ENCODE assay signal across 14 mouse cellular contexts in genomic region chr17:5001531-5002131, GRCm38 (mm10). TPM values are rescaled to one million over a fixed set of nuclear protein-coding genes. Genes with fewer than 3 reads are reported as not detected.
DNase-seq lines count a peak whose midpoint lies in the region; ATAC-seq lines count a peak whose summit lies in the region.
"Had no signal": no experiment of that assay in that cellular context is flagged by ENCODE, and none has a peak within 500 bp of the region (broad histone marks: within the 10 kb centered on the region; RNA-seq: fewer than 3 reads in every experiment).

No protein-coding gene starts in this region.

- H3K9me3 ChIP-seq in heart, embryonic 10.5 days, result no peaks in the 10 kb centered on the region
- no peaks in the 10 kb centered on the region for H3K9me3 ChIP-seq in neural tube, embryonic 13.5 days
- H3K9me3 ChIP-seq: embryonic facial prominence, embryonic 15.5 days; G1E had no signal

- H3K4me1 ChIP-seq in heart, embryonic 10.5 days, result peaks cover 54% of the 10 kb centered on the region
- H3K4me1 ChIP-seq in neural tube, embryonic 13.5 days (replicated peaks), result peaks cover 82% of the 10 kb centered on the region

- peak overlapping the region; percentile 52 for H3K4me2 ChIP-seq in neural tube, embryonic 13.5 days
- H3K4me2 ChIP-seq: embryonic facial prominence, embryonic 15.5 days had no signal

- H3K27ac ChIP-seq in heart, embryonic 10.5 days, result no peak overlapping the region
- H3K27ac ChIP-seq in neural tube, embryonic 13.5 days (replicated peaks), result no peak overlapping the region
- H3K27ac ChIP-seq: embryonic facial prominence, embryonic 15.5 days; liver, embryonic 14.5 days had no signal

- DNase-seq in heart, adult 8-10 months (ENCODE audit: low spot score), result peak; percentile 47
- DNase-seq in heart, embryonic 10.5 days (ENCODE audit: low spot score), result no peak
- no peak for DNase-seq in neural tube, embryonic 10.5 days (ENCODE audit: extremely low spot score, low spot score)
- no peak for DNase-seq in urinary bladder, postnatal 25 days (ENCODE audit: low spot score)
- no peak for DNase-seq in yolk sac, embryonic 10.5 days (ENCODE audit: low spot score)
- DNase-seq: layer of hippocampus, adult 9-11 months; spleen, adult 18-20 months; thymus, postnatal 36 days had no signal

- no peak overlapping the region for H3K9ac ChIP-seq in neural tube, embryonic 13.5 days
- H3K9ac ChIP-seq: embryonic facial prominence, embryonic 15.5 days; liver, embryonic 14.5 days had no signal

- no peak for ATAC-seq in neural tube, embryonic 13.5 days (ENCODE audit: low read depth)
- ATAC-seq in granulocyte monocyte progenitor cell, adult 5-6 weeks (replicated peaks; ENCODE audit: poor library complexity, severe bottlenecking), result peak; percentile 26
- ATAC-seq in megakaryocyte progenitor cell, adult 5-6 weeks (replicated peaks; ENCODE audit: poor library complexity), result peak; percentile 40; the same call in 1 of the 2 replicates

- no peak overlapping the region for H3K4me3 ChIP-seq in heart, embryonic 10.5 days
- no peak overlapping the region for H3K4me3 ChIP-seq in neural tube, embryonic 13.5 days
- H3K4me3 ChIP-seq: embryonic facial prominence, embryonic 15.5 days had no signal

- 51% methylated on average over 9 of the region's 9 CpGs for WGBS in heart, embryonic 10.5 days
- WGBS in neural tube, embryonic 13.5 days, result 31% methylated on average over 9 of the region's 9 CpGs

- H3K36me3 ChIP-seq in heart, embryonic 10.5 days, result no peaks in the 10 kb centered on the region
- H3K36me3 ChIP-seq in neural tube, embryonic 13.5 days, result no peaks in the 10 kb centered on the region
- H3K36me3 ChIP-seq: embryonic facial prominence, embryonic 15.5 days had no signal

- H3K27me3 ChIP-seq in heart, embryonic 10.5 days (ENCODE audit: insufficient read depth, poor library complexity, severe bottlenecking), result no peaks in the 10 kb centered on the region
- H3K27me3 ChIP-seq in neural tube, embryonic 13.5 days, result no peaks in the 10 kb centered on the region
- H3K27me3 ChIP-seq: embryonic facial prominence, embryonic 15.5 days had no signal

RNA-seq across cellular contexts. Expression of gene Arid1b, which starts 7.5 kb away (rescaled TPM):
- 10 to 100 TPM; 25.0 to 27.2 (median 26.2) TPM for total RNA-seq in heart, adult 8-10 months (2022)
- polyA plus RNA-seq in heart, embryonic 10.5 days (2016; fragmentation: Nextera tagmentation; extraction: Ambion mirVana), result 6.1 and 8.4 TPM in 2 replicates
- polyA plus RNA-seq in neural tube, embryonic 13.5 days (2015; fragmentation: Nextera tagmentation; extraction: Ambion mirVana), result 14.1 and 14.4 TPM in 2 replicates
- total RNA-seq in granulocyte monocyte progenitor cell, adult 5-6 weeks (2014; fragmentation: Nextera tagmentation), result 39.2 and 51.1 TPM in 2 replicates
- total RNA-seq in granulocyte monocyte progenitor cell, adult 5-6 weeks (2017), result 24.1 and 29.4 TPM in 2 replicates
- 34.1 and 42.0 TPM in 2 replicates for total RNA-seq in megakaryocyte progenitor cell, adult 5-6 weeks (2015)
- 20.6 and 23.6 TPM in 2 replicates for total RNA-seq in megakaryocyte progenitor cell, adult 5-6 weeks (2017)
